In the genomic region with DNA sequence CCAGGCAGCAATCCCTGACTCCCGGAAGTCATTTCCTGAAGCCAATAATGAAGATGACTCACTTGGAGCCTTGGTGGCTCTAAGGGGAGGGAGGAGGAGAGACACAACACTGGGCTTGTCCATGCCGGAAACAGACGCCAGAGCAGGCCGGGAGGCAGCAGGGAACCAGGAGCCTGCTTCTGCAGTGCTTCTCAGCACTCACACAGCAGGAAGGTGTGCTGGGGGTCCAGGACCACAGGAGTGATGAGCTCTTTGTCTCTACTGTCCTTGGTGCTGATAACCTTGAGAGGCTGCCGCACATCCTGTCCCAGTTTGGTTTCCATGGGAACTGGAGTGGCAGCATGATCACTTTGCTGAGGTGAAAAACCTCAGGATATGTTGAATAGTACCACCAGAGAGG, we compare ENCODE assay signal across 8 mouse cellular contexts. TPM values are rescaled to one million over a fixed set of nuclear protein-coding genes. Genes with fewer than 3 reads are reported as not detected.
DNase-seq lines count a peak whose midpoint lies in the region; ATAC-seq lines count a peak whose summit lies in the region.

No protein-coding gene starts in this region.

- WGBS in kidney, embryonic 16.5 days: 17% methylated on average over 5 of the region's 5 CpGs
- 40% methylated on average over 5 of the region's 5 CpGs for WGBS in embryonic facial prominence, embryonic 10.5 days

- no peaks in the 10 kb centered on the region for H3K27me3 ChIP-seq in kidney, embryonic 16.5 days (ENCODE audit: insufficient read depth, low read length)
- H3K27me3 ChIP-seq in embryonic facial prominence, embryonic 10.5 days (replicated peaks; ENCODE audit: low read depth, poor library complexity, severe bottlenecking): no peaks in the 10 kb centered on the region

- no peak overlapping the region for H3K9ac ChIP-seq in kidney, embryonic 16.5 days (replicated peaks; ENCODE audit: low read length)

- no peak overlapping the region for H3K27ac ChIP-seq in kidney, embryonic 16.5 days (ENCODE audit: low read length)
- H3K27ac ChIP-seq in embryonic facial prominence, embryonic 10.5 days (replicated peaks): no peak overlapping the region

- peak; percentile 18 for DNase-seq in kidney, adult 9 months
- peak; percentile 82 for DNase-seq in adrenal gland, adult 2 months
- DNase-seq in embryonic facial prominence, embryonic 10.5 days (ENCODE audit: low spot score): peak; percentile 29
- DNase-seq in kidney, postnatal 10 days: peak; percentile 27
- no peak for DNase-seq in ovary, postnatal 36 days (ENCODE audit: low spot score)
- no peak for DNase-seq in left cerebral cortex, adult 9 months (ENCODE audit: low spot score in 2 of 2)
- DNase-seq in yolk sac, embryonic 10.5 days (ENCODE audit: low spot score): no peak

- no peak overlapping the region for H3K4me3 ChIP-seq in kidney, embryonic 16.5 days (ENCODE audit: low read length)
- H3K4me3 ChIP-seq in embryonic facial prominence, embryonic 10.5 days: no peak overlapping the region

- H3K9me3 ChIP-seq in kidney, embryonic 16.5 days (ENCODE audit: low read length): no peaks in the 10 kb centered on the region
- no peaks in the 10 kb centered on the region for H3K9me3 ChIP-seq in embryonic facial prominence, embryonic 10.5 days

- H3K4me2 ChIP-seq in kidney, embryonic 16.5 days (replicated peaks; ENCODE audit: low read depth, low read length): no peak overlapping the region

- H3K36me3 ChIP-seq in kidney, embryonic 16.5 days (ENCODE audit: insufficient read depth, low read length): no peaks in the 10 kb centered on the region
- no peaks in the 10 kb centered on the region for H3K36me3 ChIP-seq in embryonic facial prominence, embryonic 10.5 days (replicated peaks)

- ATAC-seq in kidney, embryonic 16.5 days (ENCODE audit: low FRiP score, low TSS enrichment): no peak; the same call in 1 of the 2 replicates

- H3K4me1 ChIP-seq in kidney, embryonic 16.5 days (ENCODE audit: insufficient read depth, low read length): peaks cover 7% of the 10 kb centered on the region
- H3K4me1 ChIP-seq in embryonic facial prominence, embryonic 10.5 days: peaks cover 8% of the 10 kb centered on the region

RNA-seq across cellular contexts. Expression of gene Kcnj5, which starts 51.5 kb away (rescaled TPM):
- polyA plus RNA-seq in kidney, embryonic 16.5 days (2015; fragmentation: Nextera tagmentation; extraction: Ambion mirVana): 2.2 and 2.6 TPM in 2 replicates
- total RNA-seq in adrenal gland, adult 2 months (2021): under 1 TPM; 0.43 to 0.69 TPM
- polyA plus RNA-seq in adrenal gland, adult 2 months (2012; rRNA removed): 0.11 and 0.22 TPM in 2 replicates
- polyA plus RNA-seq in embryonic facial prominence, embryonic 10.5 days (2016; fragmentation: Nextera tagmentation; extraction: Ambion mirVana): 0.24 and 0.52 TPM in 2 replicates

Comparison
In these comparisons a context has a peak if more than half of its experiments do, and no peak if none do; other contexts are left out.
1. DNase-seq: peak in kidney, adult 9 months (single experiment), adrenal gland, adult 2 months (single experiment), embryonic facial prominence, embryonic 10.5 days (single experiment) and kidney, postnatal 10 days (single experiment); none in ovary, postnatal 36 days (single experiment), left cerebral cortex, adult 9 months (0 of 2) and yolk sac, embryonic 10.5 days (single experiment).